Mouse (Mus musculus) heart, postnatal 14 days (tissue): ENCODE measurements at regions not wholly inside any gene's neighbourhood (a gene's known extent, or its start where the extent isn't known, plus 50 kb on each side); places are given as distances from the start of the nearest gene placed in this dataset.

Experiments used
- DNase-seq, 2 experiments: peaks; one replicate each; pipeline ENCODE4 v3.0.0; 2021 to 2022
- intact Hi-C: fragments of 180-260 bp; cut with DNase I; formaldehyde crosslinking; loops from one replicate; pipeline ENCODE4 v1.15.1; 2025

GRCm38 (mm10) chr4:69898831-69899230, 511.4 kb downstream of the Cdk5rap2 start:
- no peak for DNase-seq
- intact Hi-C loops, result no loop called here

GRCm38 (mm10) chr4:69896111-69896510, 514.1 kb downstream of the Cdk5rap2 start:
- no peak for DNase-seq
- intact Hi-C loops, result no loop called here

DNA sequence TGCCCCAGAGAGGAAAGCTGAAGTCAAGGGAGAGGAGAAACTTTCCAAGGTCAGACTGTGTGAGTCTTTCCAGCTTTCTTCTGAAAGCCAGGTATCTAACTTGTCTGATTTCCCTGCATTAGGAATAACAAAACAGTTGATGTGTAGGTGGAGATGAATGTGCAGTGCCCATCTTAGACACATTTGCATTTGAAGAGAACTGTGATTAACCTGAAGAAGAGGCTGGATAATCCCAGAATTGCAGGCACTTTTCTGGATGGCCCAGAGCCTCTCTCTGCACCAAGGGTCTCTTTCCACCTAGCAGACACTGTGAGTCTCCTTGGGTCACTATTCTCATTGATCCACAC, 517.4 kb downstream of the Cdk5rap2 start:
- intact Hi-C loops, result no loop called here
- no peak for DNase-seq

DNA sequence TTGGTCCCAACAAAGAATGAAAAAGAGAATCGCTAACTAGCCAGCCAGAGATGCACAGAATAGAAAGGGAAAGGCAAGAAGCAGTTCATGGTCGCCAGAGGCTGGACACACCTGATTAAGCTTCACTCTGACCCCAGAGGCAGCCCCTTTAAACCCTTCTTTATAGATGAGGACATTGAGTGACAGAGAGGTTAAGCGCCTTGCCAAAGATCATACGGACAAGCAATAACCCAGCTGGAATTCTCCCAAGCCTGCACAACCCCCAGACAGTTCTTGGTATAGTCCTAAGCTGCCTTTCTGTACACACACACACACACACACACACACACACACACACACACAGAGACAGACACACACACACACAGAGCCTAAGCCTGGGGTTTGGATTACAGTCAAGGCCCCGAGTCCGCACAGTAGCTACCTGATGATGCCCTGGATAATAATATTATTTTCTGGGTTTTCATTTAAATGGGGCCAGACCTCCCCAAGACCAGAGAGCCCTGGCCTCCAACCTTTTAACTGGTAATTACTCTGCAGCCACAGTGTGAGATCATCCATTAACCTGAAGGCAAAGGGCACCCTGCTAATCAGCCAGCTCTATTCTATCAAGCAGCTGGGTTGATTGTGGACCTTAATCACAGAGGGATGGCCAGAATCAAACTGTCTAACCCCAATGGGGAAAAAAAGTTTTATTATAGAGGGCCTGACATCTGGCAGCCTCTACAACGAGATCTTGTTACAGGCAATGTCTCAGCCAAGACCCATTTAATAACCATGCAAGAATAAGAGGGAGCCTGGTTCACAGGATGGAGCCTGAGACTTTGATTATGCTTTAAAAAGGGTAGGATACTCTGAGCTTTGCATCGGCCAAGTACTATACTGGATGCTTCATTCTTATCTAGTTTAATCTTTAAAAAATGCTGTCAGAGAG, 518.1 kb downstream of the Cdk5rap2 start:
- intact Hi-C loops, result no loop called here
- DNase-seq, result no peak

GRCm38 (mm10) chr4:69890655-69891054, 519.6 kb downstream of the Cdk5rap2 start:
- intact Hi-C loops, result no loop called here
- DNase-seq, result no peak

GRCm38 (mm10) chr4:69889931-69890634, 520.2 kb downstream of the Cdk5rap2 start:
- intact Hi-C loops, result no loop called here
- no peak for DNase-seq

DNA sequence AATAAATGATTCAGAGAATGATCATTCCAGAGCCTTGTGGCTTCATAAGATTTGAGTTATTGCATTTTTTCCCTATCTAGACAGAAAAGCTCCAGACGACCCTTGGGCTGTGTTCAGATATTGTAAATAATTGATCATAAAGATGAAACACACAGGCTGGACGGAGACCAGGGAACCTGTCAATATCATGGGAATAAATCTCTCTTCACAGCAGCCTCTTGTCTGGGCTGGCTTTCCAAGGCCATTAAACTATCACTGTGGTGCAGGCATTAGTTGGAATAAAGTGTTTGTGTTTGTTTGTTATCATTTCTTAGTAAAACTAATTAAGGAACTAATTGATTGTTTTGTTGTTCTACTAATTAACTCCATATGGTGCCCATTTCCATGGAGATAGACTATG, 533.5 kb downstream of the Cdk5rap2 start:
- intact Hi-C loops, result no loop called here
- DNase-seq, result no peak

- DNase-seq, result no peak
- intact Hi-C loops, result no loop called here
These were observed 539.6 kb downstream of the Cdk5rap2 start for GRCm38 (mm10) chr4:69870638-69871037.

DNA sequence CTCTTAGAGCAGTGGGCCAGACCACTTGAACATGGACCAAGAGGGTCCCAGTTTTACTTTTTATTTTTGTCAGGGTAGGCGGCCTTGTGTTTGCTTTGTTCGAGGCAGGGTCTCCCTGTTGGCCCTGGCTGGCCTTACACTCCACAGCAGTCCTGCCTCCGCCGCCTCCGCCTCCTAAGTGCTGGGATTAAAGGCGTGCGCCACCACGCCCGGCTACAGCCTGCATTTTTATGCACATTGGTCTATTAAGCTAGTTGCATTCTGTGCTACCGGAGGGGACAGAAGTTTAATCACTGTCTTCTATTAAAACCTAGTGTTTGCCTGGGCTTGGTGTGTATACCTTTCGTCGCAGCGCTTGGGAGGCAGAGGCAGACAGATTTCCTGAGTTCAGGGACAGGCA, 555.2 kb downstream of the Cdk5rap2 start:
- intact Hi-C loops, result no loop called here
- no peak for DNase-seq

DNA sequence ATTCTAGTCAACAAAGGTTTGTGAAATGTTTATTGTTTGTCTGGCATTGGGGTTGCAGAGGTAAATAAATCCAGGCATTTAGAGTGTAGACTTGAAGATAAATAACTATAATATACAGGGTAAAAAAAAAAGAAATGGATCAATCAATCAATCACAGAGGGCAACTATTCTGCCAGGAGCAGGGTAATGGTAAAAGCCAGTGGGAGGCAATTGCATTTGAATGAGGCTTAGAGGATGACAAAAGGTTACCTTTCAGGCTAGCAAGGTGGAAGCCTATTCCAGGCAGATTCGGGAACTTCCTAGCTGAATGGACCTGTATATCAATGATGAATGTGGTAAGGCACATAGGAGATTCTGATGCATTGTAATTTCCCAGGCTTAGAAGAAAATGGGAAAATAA, 557.6 kb downstream of the Cdk5rap2 start:
- DNase-seq, result no peak
- intact Hi-C loops, result no loop called here

DNA sequence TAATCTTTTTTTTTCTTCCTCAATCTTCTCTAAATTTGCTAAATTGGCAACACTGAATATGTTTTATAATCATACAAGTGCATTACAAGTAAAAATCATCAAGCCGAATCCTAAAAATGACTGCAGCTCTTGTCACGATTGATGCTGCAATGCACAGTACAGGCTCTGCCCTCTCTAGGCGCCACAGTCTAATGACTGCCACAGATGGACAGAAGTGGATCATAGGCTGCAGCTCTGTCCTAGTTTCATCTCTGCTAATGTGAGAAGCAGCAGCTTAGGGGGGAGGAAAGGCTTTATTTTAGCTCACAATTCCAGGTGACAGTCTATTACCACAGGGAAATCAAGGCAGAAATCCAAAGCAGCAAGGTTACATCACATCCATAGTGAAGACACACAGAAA, 560.8 kb downstream of the Cdk5rap2 start:
- DNase-seq, result no peak
- intact Hi-C loops, result no loop called here

GRCm38 (mm10) chr4:69839868-69840267, 570.4 kb downstream of the Cdk5rap2 start:
- intact Hi-C loops, result no loop called here
- DNase-seq, result no peak

DNA sequence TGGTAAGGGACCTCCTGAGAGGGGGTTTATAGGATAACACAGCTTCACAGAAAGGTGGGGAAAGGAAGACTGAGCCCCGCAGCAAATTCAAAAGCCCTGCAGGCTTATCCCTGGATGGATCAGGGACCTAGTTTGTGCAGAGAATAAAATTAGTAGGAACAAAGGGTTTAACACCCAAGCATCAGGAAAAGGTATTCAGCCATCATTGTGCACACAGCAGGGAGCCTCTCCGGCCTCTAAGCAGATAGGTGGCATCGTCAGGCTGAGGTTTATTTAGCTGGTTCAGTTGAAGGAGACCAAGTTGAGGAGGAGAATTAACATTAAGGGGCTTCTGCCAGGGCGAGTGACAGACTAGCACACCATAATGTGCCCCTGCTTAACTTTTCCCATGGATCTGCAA, 571.3 kb downstream of the Cdk5rap2 start:
- DNase-seq, result no peak
- intact Hi-C loops, result no loop called here

- DNase-seq, result no peak
- intact Hi-C loops, result no loop called here
These were observed 585.4 kb downstream of the Cdk5rap2 start for GRCm38 (mm10) chr4:69824903-69825268.

- intact Hi-C loops, result no loop called here
- no peak for DNase-seq
These were observed 585.9 kb downstream of the Cdk5rap2 start for GRCm38 (mm10) chr4:69824215-69824902.

- no peak for DNase-seq
- intact Hi-C loops, result no loop called here
These were observed 586.8 kb downstream of the Cdk5rap2 start for GRCm38 (mm10) chr4:69823311-69823940.

GRCm38 (mm10) chr4:69818885-69819284, 591.4 kb downstream of the Cdk5rap2 start:
- no peak for DNase-seq
- intact Hi-C loops, result no loop called here

DNA sequence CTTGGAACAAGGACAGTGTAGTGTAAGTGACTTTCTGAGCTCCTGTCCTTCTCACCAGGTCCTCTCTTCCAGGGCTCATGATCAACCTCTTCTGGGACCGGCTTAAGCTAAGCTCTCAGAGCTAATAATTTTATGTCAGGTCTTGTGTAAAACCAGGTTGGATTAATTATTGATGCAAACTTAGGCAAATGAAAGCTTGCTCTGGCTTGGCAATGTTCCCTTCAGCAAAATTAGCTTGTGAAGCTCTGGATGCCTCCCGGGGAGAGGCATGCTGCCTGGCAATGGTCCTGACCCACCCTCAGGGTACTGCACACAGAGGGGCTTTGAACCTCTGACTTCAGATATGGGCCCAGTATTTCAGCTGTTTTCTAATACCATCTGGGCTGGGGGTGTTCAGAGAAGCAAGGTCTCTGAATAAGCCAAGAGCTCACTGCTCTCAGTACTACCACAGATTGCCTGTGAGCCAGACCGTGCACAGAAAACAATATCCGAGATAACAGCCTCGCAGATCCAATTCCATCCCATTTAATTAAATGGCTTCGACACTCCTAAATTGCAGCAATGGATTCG, 624.7 kb downstream of the Cdk5rap2 start:
- intact Hi-C loops, result no loop called here
- no peak for DNase-seq

GRCm38 (mm10) chr4:69781258-69781657, 629.0 kb downstream of the Cdk5rap2 start:
- no peak for DNase-seq
- intact Hi-C loops, result no loop called here

GRCm38 (mm10) chr4:69761841-69762240, 648.4 kb downstream of the Cdk5rap2 start:
- DNase-seq, result no peak
- intact Hi-C loops, result no loop called here

DNA sequence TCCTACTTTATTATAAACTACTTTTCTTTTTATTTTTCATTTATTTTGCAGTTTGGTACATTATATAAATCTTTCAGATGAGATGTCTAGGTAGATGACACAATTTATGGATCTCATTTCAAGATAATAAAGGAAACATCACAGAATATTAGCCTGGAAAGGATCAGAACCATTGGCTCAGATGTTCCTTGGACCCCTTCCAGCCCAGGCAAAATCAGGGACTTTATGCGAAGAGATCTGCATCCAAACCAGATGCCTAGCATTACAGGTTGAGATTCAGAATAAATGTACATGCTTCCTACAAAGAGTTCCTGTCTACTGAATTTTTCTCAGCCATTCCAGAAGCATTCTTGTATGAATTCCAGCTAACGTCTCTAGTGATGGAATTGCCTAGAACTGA, 650.6 kb downstream of the Cdk5rap2 start:
- intact Hi-C loops, result no loop called here
- no peak for DNase-seq
